Mouse (Mus musculus): Measurements from ENCODE around the gene Hba-x. TPM values are rescaled to one million over a fixed set of nuclear protein-coding genes. Genes with fewer than 3 reads are reported as not detected.

The Hba-x gene
- total RNA-seq, 2 experiments from 2014 or later = not detected

DNA sequence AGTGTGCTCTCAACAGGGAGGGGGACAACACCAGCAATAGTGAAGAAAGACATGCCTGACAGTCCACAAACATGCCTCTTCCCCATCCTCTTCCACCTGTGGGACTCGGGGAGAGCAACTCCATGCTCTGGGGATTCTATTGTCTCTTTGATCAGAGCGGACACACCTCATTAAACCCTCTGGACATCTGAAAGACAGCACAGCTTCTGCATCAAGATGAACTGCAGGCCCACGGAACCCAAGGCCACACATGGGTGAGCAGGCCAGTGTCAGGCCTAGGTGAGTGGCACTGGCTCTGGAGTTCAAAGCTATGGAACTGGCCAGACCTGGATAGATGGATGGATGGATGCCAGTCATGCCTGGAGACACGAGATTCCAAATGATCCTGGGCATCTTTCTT is 33.2 kb downstream of the Hba-x start:
- DNase-seq = no peak
- intact Hi-C loops (cut with DNase I) = no loop called here

DNA sequence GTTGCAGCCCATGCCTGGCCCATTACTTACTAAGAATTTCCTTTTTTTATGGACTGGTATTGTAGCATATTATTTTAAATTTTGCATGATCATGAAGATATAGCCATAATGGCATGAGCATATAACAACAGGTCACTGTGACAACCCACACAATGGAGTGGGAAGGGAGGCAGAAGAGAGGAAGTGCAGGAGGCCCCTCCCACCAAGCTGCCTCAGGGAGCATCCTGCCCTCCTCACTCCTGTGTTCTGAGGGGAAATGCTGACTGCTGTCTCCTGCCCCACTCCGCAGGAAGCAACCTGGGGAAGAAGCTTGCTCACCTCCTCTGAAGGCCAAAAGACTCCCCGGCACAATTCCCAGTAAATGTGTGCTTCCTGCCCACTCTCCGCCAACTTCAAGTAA is 33.7 kb downstream of the Hba-x start:
- no peak for DNase-seq
- intact Hi-C loops (cut with DNase I) = no loop called here

- DNase-seq = no peak
- intact Hi-C loops (cut with DNase I) = no loop called here
These were observed 39.8 kb downstream of the Hba-x start for GRCm38 (mm10) chr11:32316009-32316408.

- intact Hi-C loops (cut with DNase I) = no loop called here
- DNase-seq = no peak
These were observed 44.5 kb downstream of the Hba-x start for GRCm38 (mm10) chr11:32320507-32321195.

DNA sequence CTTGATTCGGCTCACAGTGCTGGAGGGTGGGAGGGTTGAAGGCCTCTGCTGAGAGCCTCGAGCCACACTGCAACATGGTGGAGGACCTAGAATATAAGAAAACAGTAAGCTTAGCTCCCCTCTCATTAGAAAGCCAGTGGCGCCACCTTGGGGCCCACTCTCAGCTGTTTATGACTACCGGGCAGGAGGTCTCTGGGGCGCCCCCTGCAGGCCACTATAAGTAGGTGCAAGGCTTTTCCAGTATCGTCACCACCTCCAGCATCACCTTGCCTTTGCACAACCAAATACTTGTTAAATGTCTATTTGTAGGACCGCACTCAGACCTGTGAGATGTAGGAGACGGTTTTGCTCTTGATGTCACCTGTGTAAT is 45.0 kb downstream of the Hba-x start:
- intact Hi-C loops (cut with DNase I) = no loop called here
- peak; percentile 43 to 67 for DNase-seq

GRCm38 (mm10) chr11:32324609-32325008 is 48.4 kb downstream of the Hba-x start:
- intact Hi-C loops (cut with DNase I) = loop anchor here (1.0 to 2.0 kb wide), 2 partner anchors 39 to 142 kb away; no protein-coding TSS in a partner anchor
- DNase-seq = peak; percentile 86 to 94

Other genes starting within 250 kb of the Hba-x start
- gene Il9r, start 76.1 kb upstream of the Hba-x start, total RNA-seq (2021) = under 1 TPM in 1 of 2 experiments, not detected in 1; 0.11 TPM
- gene Snrnp25, start 71.0 kb upstream of the Hba-x start, total RNA-seq (2021) = 10 to 100 TPM; 11.1 to 12.2 TPM
- 10 to 100 TPM; 24.3 to 25.1 TPM for gene Rhbdf1, start 54.1 kb upstream of the Hba-x start, total RNA-seq (2021)
- gene Mpg, start 49.9 kb upstream of the Hba-x start, total RNA-seq (2021) = 1 to 10 TPM; 6.7 TPM
- 10 to 100 TPM; 26.1 to 28.5 TPM for gene Nprl3, start 8.7 kb upstream of the Hba-x start, total RNA-seq (2021)
- gene Hba-a1, start 7.1 kb downstream of the Hba-x start, total RNA-seq (2021) = over 10,000 TPM in 1 of 2 experiments, 1,000 to 10,000 TPM in 1; 7,538 to 10,107 TPM
- gene Hbq1b, start 10.6 kb downstream of the Hba-x start, total RNA-seq (2021) = 1 to 10 TPM in 1 of 2 experiments, not detected in 1; 1.4 TPM
- 1,000 to 10,000 TPM; 7,375 to 9,600 TPM for gene Hba-a2, start 20.1 kb downstream of the Hba-x start, total RNA-seq (2021)
- gene Hbq1a, start 23.7 kb downstream of the Hba-x start, total RNA-seq (2021) = under 1 TPM; 0.75 to 0.76 TPM
- gene Sh3pxd2b, start 71.4 kb downstream of the Hba-x start, total RNA-seq (2021) = 1 to 10 TPM; 4.5 to 6.0 TPM
- 1 to 10 TPM; 4.7 to 7.0 TPM for gene Ubtd2, start 179.0 kb downstream of the Hba-x start, total RNA-seq (2021)

Measured in heart, postnatal 36 days (tissue).